Mouse (Mus musculus): ENCODE results near the gene Gm3371. TPM values are rescaled to one million over a fixed set of nuclear protein-coding genes. Genes with fewer than 3 reads are reported as not detected.
"Not testable (repeated sequence)": the region's sequence is repeated elsewhere in the genome, so short reads cannot be mapped to it uniquely, and the experiment has no call there.

Gene Gm3371
- not detected for polyA plus RNA-seq (2017; shearing (Covaris generic))

DNA sequence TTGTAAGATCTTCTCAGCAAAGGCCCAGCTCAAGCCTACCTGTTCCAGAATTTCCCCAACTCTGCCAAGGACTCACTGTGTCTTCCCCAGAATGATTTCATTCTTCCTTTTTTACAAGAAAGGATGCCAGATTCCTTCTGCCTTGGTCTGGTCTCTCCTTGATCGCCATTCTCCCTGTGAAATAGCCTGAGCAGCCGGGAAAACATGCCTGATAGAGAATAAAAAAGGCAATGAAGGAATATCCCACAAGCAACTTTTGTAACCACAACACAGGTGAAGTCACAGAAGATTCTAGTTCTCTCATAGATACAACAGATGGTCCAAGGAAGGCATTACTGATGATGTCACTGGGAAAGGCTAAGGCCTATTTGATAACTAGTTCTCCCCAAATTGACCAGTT is at the start of gene Gm3371:
TSS of gene Gm3371 (minus strand) at position 101 of the 400 bp plus-strand sequence.
- ATAC-seq = not testable (repeated sequence)

DNA sequence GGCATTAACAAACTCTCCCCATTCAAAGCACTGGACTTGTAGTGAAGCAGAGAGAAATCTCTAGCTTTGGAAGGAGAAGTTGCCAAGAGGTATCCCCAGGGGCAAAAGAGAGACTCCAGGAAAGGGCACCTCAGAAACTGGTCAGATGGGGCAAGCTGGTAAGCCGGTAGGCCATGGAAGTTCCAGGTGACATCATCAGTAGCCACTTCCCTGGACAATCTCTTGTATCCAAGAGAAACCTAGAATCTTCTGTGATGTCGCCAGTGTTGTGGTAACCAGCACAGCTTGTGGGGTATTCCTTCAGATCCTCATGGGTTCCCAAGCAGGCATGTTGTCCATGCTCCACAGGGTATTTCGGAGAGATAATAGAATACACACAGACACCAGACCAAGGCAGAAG is 22.8 kb upstream of the Gm3371 start, which contains the start of gene Gm8232:
TSS of gene Gm8232 (plus strand) at position 301 of the 400 bp plus-strand sequence.
- ATAC-seq = not testable (repeated sequence)

GRCm38 (mm10) chr14:44384233-44384632 is 26.3 kb downstream of the Gm3371 start:
- ATAC-seq = not testable (repeated sequence)

DNA sequence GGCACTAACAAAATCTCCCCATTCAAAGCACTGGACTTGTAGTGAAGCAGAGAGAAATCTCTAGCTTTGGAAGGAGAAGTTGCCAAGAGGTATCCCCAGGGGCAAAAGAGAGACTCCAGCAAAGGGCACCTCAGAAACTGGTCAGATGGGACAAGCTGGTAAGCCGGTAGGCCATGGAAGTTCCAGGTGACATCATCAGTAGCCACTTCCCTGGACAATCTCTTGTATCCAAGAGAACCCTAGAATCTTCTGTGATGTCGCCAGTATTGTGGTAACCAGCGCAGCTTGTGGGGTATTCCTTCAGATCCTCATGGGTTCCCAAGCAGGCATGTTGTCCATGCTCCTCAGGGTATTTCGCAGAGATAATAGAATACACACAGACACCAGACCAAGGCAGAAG is 45.4 kb downstream of the Gm3371 start, which contains the start of gene Gm8229:
TSS of gene Gm8229 (plus strand) at position 301 of the 400 bp plus-strand sequence.
- ATAC-seq = not testable (repeated sequence)

DNA sequence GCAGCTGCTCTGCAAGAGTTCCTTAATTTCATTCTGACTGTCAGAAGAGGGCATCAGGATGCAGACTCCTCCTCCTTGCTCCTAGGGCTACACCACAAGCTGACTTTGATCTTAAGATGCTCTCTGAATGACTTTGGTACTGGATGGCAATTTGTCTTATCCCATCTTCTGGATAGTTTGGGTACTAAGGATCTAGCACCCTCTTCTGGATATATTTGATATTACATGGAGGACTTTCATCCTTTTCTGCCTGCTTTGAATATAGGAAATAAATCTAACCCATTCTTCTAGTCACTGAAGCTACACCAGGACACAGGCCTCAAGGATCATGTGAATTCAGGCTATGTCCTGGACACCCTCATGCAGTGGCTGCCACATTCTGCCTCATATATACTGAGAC is 48.2 kb downstream of the Gm3371 start:
- not testable (repeated sequence) for ATAC-seq

- not testable (repeated sequence) for ATAC-seq
These were observed 49.1 kb downstream of the Gm3371 start for GRCm38 (mm10) chr14:44361416-44361815.

Other genes with a start within 250 kb of the Gm3371 start
- not detected for gene Gm8212, start 213.0 kb downstream of the Gm3371 start, polyA plus RNA-seq (2017; shearing (Covaris generic))
- gene 4930503E14Rik, start 197.4 kb downstream of the Gm3371 start, polyA plus RNA-seq (2017; shearing (Covaris generic)) = not detected
- not detected for gene Gm8220, start 125.1 kb downstream of the Gm3371 start, polyA plus RNA-seq (2017; shearing (Covaris generic))
- gene Gm5930, start 72.1 kb downstream of the Gm3371 start, polyA plus RNA-seq (2017; shearing (Covaris generic)) = not detected
- gene Gm8229, start 45.3 kb downstream of the Gm3371 start, polyA plus RNA-seq (2017; shearing (Covaris generic)) = not detected
- not detected for gene Gm8232, start 22.9 kb upstream of the Gm3371 start, polyA plus RNA-seq (2017; shearing (Covaris generic))
- not detected for gene BC061237, start 81.8 kb upstream of the Gm3371 start, polyA plus RNA-seq (2017; shearing (Covaris generic))
- gene Gm17093, start 107.6 kb upstream of the Gm3371 start, polyA plus RNA-seq (2017; shearing (Covaris generic)) = not detected
- not detected for gene Gm8247, start 172.5 kb upstream of the Gm3371 start, polyA plus RNA-seq (2017; shearing (Covaris generic))
- gene Gm5624, start 217.2 kb upstream of the Gm3371 start, polyA plus RNA-seq (2017; shearing (Covaris generic)) = not detected

Data from inflammation-experienced regulatory T-cells, adult 6 months (primary cell).